Mouse (Mus musculus): ENCODE results near the gene Stap1.

Gene Stap1

GRCm38 (mm10) chr5:86128749-86129148 lies 57.2 kb downstream of the Stap1 start:
- no peak for DNase-seq (ENCODE audit: low read depth, low spot score)

GRCm38 (mm10) chr5:86129828-86130227 lies 58.3 kb downstream of the Stap1 start:
- no peak for DNase-seq (ENCODE audit: low read depth, low spot score)

Measured in ZHBTc4 (cell line).